Mouse (Mus musculus) naive thymus-derived CD4-positive, alpha-beta T cell, adult 2 months (primary cell): ENCODE results near the gene Bard1.

Experiments
- DNase-seq: peaks from one replicate; pipeline ENCODE4 v3.0.0-alpha.2; 2011; ENCODE audit warnings: low read depth

The Bard1 gene

DNA sequence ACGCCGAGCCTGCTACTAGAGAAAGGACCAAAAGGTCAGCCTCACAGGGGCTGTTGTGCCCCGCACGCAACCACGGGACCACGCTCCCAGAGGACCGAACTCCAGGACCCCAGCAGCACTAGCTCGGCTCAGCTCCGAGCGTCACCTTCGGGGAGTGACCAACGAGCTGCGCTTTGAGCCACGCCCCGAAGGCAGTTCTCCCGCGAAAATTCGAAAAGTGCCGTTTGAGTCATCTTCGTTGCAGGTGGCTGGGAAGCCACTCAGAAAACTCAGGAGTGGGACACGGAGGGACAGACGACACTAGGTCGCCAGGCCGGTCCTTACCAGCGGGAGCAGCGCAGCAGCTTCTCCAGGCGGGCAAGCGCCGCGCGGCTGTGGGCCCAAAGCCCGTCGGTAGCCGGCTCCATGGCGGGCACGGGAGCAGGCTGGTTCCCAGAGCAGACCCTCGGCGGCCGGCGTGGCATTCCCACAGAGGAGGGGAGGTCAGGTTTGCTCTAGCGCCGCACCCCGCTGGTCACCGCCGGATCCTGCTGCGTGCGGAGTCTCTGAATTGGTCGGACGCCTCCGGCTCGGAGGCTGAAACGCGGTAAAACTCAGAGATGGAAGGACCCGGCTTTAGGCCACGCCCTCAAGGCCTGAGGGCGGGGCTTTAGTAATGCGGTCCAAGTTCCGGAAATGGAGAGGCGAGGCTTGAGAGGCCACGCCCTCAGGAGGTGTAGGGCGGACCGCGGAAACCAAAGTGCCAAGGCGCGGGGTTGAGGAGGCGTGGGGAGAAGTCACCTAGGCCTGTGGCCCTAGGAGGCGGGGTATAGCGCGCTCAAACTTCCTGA lies at the start of gene Bard1:
TSS of gene Bard1 (minus strand) at position 803 of the 830 bp plus-strand sequence.
- peak; percentile 100 for DNase-seq

DNA sequence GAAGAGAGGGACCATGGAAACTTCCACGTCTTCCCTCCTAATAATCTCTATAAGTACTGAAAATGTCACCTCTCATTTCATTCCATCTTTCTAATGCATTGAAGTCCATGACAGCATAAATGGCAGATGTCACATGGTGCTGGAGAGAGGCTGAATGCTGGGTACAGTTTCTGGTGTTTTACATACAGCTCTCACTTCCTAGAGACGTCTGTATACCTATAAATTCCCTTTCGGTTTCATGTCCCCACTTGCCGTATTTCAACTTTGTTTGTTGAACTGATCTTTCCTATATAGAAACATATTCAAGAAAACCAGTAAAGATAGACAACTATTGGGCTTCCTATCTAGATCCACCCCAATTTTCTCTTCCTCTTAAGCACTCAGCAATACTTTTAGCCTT lies 24.2 kb upstream of the Bard1 start:
- DNase-seq: no peak

DNA sequence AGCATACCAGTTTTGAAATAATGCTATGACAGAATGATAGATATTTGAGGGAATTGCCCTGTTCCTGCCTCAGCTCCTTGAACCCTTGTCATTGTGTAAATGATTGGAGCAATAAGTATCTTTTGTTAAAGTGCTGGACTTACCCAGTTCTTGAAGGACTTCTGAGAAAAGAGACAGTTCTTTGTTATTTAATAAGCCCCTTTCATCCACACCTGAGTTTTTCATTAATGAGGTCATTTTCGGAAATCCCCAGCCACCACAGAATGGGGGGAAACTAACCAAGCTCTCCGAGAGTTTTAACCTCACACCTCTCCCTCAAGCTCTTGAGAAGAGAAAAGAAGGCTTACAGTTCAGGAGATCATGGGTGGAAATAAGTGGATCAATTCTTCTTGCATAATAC lies 15.6 kb upstream of the Bard1 start:
- no peak for DNase-seq

DNA sequence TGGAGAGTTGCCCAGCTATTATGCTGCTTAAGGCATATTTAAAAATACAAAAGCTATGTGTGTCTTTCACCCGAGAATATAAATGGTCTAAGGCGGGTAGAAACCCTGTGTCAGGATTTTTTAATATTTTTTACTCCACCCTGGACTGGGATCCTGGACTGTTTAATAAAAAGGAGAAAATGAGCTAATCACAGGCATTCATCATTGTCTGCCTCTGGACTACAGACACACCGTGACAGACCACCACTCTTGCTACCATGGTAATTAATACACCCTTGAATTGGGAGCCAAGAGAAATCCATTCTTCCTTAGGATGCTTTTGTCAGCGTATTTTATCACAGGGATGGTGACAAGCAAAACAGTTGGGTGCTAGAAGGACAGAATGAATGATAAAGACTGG lies 14.3 kb upstream of the Bard1 start:
- no peak for DNase-seq

DNA sequence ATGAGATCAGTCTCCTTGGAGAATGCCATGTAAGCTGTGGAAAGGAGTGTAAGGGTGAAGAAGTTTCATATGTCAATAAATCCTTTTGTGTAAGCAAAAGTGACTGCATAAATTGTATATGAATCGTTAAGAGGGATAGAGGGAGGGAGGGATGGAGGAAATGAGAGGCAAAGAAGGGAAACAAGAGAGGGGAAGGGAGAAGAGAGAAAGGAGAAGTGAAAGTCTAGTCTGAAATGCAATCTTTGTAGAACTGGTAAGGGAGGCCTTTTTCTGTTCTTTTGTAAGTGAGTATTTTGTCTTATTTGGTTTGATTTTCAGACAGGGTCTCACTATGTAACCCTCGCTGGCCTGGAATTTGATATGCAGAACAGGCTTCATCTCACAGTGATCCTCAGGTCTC lies 12.8 kb upstream of the Bard1 start:
- no peak for DNase-seq

DNA sequence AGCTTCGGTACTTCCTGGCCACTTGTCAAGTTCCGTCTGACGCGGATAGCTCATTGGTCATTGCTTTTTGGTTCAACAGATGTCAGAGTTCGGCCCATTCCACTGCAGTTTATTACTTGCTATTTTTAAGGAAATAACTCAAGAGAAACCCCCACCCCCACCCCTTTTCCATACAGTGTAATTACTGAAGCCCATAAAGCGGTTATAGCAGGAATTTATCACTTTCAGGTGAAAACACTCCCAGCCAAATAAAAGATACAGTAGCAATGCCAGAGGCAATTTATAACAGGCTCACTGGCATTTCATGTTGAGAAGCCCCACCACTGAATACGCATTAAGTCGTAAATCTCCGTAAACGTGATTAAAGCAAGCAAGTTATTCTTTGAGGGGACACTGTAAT lies 6.9 kb upstream of the Bard1 start:
- no peak for DNase-seq

DNA sequence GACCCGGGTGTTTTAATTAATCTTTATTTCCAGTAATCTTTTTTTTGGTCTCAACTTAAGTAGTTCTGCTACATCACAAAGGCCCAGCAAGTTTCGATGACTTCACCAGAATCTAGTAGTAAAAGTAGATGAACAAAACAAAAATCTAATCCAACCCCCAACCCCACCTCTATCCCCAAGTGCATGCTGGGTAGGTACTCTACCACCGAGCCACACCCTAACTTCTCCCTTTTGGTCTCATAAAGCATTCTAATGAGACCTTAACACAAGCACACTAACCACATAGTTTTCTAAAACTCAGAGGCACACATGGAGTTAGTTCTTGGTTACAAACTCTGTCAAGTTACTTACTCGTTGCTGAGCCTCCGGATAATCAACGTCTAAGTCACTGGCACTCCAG lies 3.2 kb upstream of the Bard1 start:
- no peak for DNase-seq

DNA sequence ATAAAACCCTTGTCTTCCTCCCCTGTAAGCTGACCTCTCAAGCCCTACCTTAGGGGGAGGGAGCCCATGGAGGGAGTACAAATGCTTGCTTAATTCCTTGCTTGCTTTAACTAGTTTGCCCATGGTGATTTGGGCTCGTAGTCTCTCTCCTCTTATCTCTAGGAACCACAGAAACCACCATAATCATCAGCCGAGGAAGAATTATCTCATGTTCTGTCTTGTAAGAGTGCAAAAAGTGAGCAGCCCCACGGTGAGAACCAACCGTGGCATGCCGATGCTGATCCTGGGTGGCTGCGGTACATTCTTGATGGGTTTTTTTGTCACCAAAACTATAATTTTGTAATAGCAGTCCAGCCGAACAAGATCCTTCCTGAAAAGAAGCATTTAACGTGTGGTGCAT lies 2.8 kb upstream of the Bard1 start:
- DNase-seq: no peak

DNA sequence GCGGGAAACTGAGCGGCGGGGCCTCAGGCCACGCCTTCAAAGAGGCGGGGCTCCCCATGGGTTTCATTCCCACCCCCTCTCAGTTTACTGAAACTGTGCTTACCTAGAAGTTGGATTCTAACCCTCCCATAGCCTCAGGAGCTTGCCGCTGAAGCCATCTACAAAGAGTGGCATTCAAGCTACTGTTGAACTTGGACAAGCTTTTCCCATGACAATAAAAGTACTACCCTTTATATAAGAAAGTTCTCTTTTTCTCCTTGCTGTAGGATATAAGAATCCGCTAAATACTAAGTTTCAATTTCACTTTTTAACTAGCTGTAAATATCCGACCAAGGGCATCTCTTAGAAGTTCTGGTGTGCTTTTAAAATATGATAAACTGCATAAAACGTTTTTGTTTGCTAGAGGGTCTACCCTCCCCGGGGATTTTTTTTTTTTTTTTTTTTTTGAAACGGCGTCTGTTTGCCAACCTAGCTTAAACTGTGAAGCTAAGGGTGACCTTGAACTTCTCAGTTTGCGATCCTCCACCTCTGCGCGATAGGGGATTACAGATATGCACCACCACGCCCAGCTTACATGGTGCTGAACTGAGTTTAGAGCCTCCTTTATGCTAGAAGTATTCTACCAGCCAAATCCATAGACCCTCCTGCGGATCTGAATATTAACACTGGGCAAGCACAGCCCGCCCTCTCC lies 373 bp upstream of the Bard1 start:
- peak; percentile 53 for DNase-seq

DNA sequence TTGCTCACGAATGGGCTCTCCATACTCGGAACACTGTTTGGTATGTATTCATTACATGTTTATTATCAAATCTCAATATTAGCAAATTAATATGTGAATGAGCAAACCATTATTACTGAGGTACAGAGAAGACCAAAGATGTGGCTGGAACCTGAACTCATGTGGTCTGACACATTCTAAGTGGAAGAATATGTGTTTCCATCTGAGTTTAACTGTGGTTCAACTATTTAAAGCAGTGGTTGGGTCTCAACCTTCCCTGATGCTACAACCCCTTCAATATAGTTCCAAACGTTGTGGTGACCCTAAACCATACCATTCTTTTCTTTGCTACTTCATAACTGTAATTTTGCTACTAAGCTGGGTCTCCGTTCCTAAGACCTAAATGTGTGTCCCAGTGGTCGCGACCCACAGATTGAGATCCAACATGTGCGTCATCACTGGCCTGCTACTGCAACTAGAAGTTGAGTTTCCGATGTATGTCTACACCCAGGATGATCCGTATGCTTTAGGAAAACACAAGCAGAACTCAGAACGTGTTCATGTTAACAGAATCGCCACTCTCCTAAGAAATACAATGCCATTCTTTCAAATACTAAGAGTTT lies 1.5 kb downstream of the Bard1 start:
- DNase-seq: peak; percentile 50

DNA sequence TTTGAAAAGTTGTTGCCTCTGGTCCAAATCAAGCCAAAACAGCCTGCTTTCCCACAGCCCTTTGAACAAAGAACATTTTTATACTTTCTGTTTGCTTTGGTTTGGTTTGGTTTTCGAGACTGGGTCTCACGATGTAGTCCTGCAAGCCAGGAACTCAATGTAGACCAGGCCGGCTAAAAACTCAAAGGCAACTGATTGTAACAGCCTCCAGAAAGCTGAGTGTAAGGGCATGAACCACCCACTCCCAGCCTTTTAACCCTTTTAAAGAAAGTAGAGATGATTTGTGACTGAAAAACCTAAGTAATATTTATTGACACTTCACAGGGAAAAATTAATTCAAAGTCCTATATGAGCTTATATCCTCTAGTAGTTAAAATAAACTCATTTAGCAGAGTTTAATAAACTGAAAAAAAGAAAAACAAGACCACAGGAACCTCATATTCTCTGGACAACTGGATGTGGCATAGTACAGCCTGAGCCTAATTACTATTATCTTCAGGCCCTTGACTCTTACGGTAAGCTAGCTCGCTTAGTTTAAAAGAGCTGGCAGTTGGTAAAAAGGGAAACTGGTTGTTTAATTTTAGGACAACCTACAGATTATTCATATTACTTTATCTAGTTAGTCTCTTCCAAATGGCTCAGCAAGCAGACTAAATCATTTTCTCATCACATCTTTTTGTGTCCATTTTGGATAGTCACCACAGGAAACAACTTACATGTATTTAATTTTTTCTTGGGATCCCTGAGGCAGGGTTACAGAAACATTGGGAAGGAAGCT lies 2.2 kb downstream of the Bard1 start:
- DNase-seq: peak; percentile 11

DNA sequence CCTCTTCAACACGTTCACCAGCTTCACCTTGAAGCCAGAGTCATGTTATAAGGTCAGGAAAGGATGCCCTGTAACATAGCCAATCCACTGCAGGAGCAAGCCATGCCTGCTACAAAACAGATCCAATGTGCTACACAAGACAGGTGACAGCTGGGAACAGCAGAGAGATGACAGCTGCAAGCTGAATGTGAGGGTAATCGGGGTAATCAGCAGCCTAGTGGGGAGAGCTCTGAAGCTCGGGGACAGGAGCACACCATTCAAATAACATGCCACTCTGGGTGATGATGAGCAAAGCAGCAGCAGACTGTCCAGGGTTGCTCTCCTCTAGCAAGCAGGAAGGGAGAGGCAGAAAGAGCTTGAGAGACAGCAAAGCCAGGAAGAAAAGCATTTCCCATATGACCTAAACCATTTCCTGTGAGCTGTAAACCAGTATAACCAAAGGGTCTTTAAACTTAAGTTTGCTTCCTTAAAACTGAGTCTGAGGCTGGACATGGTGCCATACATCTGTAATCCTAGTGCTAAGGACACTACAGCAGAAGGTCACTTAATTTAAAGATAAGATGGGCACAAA lies 2.9 kb downstream of the Bard1 start:
- peak; percentile 57 for DNase-seq

DNA sequence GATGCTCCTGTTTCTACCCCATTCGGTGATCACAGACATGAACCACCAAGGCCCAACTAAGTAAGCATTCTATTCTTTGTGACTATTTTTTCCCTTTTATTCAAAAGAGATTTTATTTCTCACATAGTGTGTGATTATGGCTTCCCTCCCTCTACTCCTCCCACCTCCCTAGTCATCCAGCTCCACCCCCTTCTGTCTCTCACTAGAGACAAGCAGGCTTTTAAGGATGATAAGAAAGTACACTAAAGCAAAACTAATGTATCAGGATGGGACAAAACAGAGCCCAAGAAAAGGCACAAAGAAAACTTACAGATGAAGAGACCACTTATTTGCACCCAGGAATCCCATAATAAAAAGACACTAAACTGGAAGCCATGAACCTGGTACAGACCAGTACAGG lies 6.9 kb downstream of the Bard1 start:
- DNase-seq: no peak

DNA sequence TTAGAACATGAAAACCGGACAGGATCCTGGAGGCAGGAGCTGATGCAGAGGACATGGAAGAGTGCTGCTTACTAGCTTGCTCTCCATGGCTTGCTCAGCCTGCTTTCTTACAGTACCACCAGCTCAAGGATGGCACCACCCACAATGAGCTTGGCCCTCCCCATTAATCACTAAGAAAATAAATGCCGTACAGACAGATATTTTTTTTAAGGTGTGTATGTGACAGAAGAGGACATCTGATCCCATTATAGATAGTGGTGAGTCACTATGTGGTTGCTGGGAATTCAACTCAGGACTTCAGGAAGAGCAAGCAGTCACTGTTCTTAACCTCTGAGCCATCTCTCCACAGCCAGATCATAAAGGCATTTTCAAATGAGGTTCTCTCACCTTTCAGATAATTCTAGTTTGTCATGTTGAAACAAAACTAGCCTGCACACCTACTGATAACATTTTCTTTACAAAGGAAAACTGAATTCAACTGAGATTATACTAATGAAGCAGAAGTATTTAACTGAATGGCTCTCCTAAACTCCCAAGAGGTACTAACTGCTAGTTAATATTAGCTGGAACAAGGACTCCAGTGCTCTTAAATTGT lies 7.6 kb downstream of the Bard1 start:
- DNase-seq: no peak

DNA sequence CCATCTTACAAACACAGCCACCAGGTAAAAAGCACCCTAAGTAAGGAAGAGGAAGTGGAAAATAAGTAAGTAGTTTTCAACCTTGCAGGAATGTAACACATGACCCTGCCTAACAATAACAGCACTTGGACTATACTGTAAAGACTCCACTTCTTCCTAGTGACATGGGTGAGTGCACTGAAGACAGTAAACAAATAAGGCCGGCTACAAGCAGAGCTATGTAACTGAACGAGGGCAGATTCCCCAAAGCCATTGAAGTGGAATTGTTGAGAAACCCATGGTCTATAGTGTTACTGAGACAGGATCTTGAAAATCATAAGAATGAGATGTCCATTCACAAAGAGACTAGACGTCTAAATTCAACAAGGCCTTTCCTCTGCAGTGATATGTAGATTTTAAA lies 27.3 kb downstream of the Bard1 start:
- no peak for DNase-seq

DNA sequence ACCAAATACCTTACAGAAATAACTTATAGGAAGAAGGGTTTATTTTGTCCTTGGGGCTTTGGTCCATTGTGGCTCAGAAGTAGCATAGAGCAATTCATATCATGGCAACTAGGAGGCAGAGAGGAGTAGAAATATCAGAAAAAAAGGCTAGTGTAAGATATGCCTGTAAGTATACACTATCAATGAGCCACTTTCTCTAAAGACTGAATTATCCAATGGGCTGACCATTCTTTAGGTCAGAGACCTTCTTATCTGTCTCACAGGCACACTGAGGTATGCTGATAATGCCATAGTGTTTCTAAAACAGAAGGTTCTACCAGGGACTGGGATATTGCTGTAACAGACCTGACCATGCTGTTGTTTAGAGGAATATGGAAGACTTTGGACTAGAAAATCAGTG lies 32.2 kb downstream of the Bard1 start:
- peak; percentile 9 for DNase-seq

DNA sequence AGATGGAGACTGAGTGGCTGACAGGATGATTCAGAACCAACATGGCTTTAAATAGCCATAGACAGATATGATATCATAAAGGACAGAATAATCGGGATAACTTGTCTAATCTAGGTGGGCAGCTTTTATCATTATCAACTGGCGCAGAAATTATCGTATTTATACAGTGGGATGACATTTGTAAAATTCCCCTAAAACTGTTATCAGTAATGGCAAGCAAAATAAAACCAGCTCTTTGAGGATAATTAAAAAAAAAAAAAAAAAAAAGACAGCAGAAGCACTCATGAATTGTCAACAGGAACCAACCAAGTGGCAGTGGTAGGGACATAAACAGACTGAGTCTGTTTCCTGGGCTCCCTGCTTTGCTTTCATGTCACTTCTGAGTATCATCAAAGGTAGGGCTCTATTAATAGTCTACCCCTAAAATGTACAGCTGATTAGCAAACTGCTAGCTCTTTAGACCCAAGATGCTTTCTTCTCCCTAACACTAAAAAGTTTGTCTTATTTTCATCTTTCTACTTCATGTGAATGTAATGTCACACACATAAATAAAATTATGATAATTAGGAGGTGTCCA lies 34.1 kb downstream of the Bard1 start:
- DNase-seq: no peak

DNA sequence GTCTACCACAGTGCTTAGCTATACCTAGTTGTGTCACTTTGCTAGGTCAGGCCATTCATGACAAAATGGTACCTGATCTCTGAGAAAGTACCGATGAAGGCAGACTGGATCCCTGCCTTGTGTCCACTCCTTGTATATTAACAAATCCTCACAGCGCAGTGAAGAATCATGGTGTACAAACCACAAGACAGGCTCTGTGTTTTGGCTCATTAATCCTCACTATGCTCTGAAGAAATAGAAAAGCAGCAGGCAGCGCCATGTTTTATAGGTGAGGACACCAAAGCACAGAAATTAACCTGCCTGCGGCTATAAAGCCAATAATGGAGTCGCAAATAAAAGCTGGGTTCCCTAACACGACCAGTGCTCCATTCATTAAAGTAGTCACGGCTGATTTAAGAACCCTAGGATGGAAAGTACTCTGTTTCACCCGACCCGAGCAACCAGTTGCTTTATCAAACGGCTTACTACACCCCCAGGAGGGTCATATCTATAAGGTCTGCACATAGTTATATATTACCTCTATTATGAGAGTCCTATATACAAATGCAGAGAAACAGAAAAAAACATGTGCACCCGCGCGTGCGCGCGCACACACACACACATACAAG lies 39.0 kb downstream of the Bard1 start:
- no peak for DNase-seq

DNA sequence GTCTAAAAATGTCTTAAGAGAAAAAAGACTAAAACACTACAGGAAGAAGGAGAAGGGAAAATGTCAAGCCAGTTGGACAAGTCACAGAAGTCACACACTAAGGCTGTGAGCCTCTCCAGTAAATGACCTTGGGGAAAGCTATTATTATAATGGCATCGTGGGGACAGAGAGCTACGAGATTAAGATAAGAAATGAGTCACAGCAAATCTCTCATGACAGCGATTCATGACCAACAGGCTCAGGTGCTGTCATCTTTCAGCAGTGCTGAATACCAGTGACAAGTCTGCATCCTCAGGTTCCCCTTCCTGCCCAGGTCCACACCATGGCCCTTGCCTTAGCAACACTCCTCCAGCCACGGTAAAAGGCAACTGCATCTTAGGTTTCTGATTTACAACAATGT lies 46.8 kb downstream of the Bard1 start:
- no peak for DNase-seq

DNA sequence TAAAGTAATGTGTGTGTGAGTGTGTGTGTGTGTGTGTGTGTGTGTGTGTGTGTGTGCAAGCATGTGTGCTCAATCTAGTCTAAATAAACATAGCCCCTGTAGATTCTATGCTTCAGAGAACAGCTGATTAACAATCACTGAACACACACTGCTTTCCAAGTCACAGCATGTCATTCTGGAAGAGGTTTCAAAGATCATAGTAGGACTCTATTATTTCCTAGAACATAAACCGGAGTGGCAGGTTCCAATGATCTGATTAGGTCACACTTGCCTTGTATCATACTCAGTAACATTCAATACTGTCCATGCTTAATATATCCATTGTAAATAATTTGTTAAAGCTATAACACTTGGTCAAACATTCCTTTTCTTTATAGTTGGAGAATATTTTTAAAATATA lies 47.5 kb downstream of the Bard1 start:
- DNase-seq: no peak

DNA sequence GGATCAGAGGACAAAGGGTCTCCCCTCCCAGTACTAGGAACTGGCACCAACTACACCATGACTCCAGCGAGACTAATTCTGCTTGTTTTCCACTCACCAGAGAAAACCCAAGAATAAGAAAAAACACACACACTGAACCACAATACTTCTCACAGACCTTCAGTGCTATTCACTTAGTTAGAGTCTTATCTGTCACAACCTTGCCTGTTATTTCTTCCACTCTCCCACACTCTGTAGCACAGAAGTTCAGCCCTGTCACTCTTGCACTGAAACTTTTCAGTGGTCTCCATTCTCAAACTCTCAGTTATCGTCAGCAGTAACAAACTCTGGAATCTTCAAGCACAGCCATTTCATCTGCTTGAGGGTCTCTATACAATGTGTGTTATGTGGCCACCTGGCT lies 50.2 kb downstream of the Bard1 start:
- DNase-seq: no peak
